Mouse (Mus musculus) lung, embryonic 15.5 days (tissue): Measurements from ENCODE around the gene Cfl1. TPM values are rescaled to one million over a fixed set of nuclear protein-coding genes. Genes with fewer than 3 reads are reported as not detected.

Source experiments
- polyA plus RNA-seq: library from polyadenylated mRNA; unstranded; fragments of >200 nt; fragmentation: Nextera tagmentation; extraction: Ambion mirVana; gene quantifications from 2 replicates; pipeline ENCODE4 v1.2.1, GENCODE M21; 2015

The Cfl1 gene
- polyA plus RNA-seq, 1 experiment from 2014 or later, result 2,855 TPM

Other genes with a start within 250 kb of the Cfl1 start
- 20.6 and 21.4 TPM in 2 replicates for gene Pacs1, start 217.3 kb upstream of the Cfl1 start, polyA plus RNA-seq
- gene Sf3b2, start 195.0 kb upstream of the Cfl1 start, polyA plus RNA-seq, result 320 and 328 TPM in 2 replicates
- gene Gal3st3, start 192.1 kb upstream of the Cfl1 start, polyA plus RNA-seq, result 1.7 and 2.4 TPM in 2 replicates
- gene Catsper1, start 154.7 kb upstream of the Cfl1 start, polyA plus RNA-seq, result not detected in 2 replicates
- 0.60 and 0.69 TPM in 2 replicates for gene Cst6, start 140.9 kb upstream of the Cfl1 start, polyA plus RNA-seq
- 61.5 and 61.8 TPM in 2 replicates for gene Eif1ad, start 123.7 kb upstream of the Cfl1 start, polyA plus RNA-seq
- 466 and 504 TPM in 2 replicates for gene Banf1, start 123.3 kb upstream of the Cfl1 start, polyA plus RNA-seq
- 67.1 and 81.7 TPM in 2 replicates for gene Sart1, start 101.8 kb upstream of the Cfl1 start, polyA plus RNA-seq
- 0.59 and 0.79 TPM in 2 replicates for gene Tsga10ip, start 87.9 kb upstream of the Cfl1 start, polyA plus RNA-seq
- 243 and 268 TPM in 2 replicates for gene Drap1, start 65.5 kb upstream of the Cfl1 start, polyA plus RNA-seq
- gene AI837181, start 65.3 kb upstream of the Cfl1 start, polyA plus RNA-seq, result 56.5 and 58.6 TPM in 2 replicates
- not detected in 2 replicates for gene Fosl1, start 42.9 kb upstream of the Cfl1 start, polyA plus RNA-seq
- 12.1 and 12.4 TPM in 2 replicates for gene Ccdc85b, start 32.6 kb upstream of the Cfl1 start, polyA plus RNA-seq
- gene Fibp, start 29.8 kb upstream of the Cfl1 start, polyA plus RNA-seq, result 101 and 117 TPM in 2 replicates
- gene Ctsw, start 21.9 kb upstream of the Cfl1 start, polyA plus RNA-seq, result 1.9 and 3.3 TPM in 2 replicates
- gene Efemp2, start 16.5 kb upstream of the Cfl1 start, polyA plus RNA-seq, result 198 and 208 TPM in 2 replicates
- gene Mus81, start 2.1 kb upstream of the Cfl1 start, polyA plus RNA-seq, result 40.2 and 43.9 TPM in 2 replicates
- 0.20 TPM in 1 of 2 replicates, not detected in the other for gene 1700020D05Rik, start 13.3 kb downstream of the Cfl1 start, polyA plus RNA-seq
- gene Snx32, start 20.1 kb downstream of the Cfl1 start, polyA plus RNA-seq, result 5.8 and 7.4 TPM in 2 replicates
- gene Ovol1, start 70.2 kb downstream of the Cfl1 start, polyA plus RNA-seq, result 2.1 and 2.2 TPM in 2 replicates
- 5.7 and 5.9 TPM in 2 replicates for gene Ap5b1, start 77.6 kb downstream of the Cfl1 start, polyA plus RNA-seq
- gene Rnaseh2c, start 111.4 kb downstream of the Cfl1 start, polyA plus RNA-seq, result 143 and 153 TPM in 2 replicates
- gene Kat5, start 119.8 kb downstream of the Cfl1 start, polyA plus RNA-seq, result 51.9 and 54.4 TPM in 2 replicates
- gene Rela, start 147.0 kb downstream of the Cfl1 start, polyA plus RNA-seq, result 52.7 and 53.8 TPM in 2 replicates
- 44.7 and 48.0 TPM in 2 replicates for gene Sipa1, start 173.3 kb downstream of the Cfl1 start, polyA plus RNA-seq
- 44.1 and 45.2 TPM in 2 replicates for gene Map3k11, start 198.3 kb downstream of the Cfl1 start, polyA plus RNA-seq
- gene Pcnx3, start 198.5 kb downstream of the Cfl1 start, polyA plus RNA-seq, result 18.2 and 20.9 TPM in 2 replicates
- gene Kcnk7, start 213.9 kb downstream of the Cfl1 start, polyA plus RNA-seq, result 0.69 TPM in 1 of 2 replicates, not detected in the other
- gene Ehbp1l1, start 235.9 kb downstream of the Cfl1 start, polyA plus RNA-seq, result 23.6 and 24.5 TPM in 2 replicates
- 105 and 108 TPM in 2 replicates for gene Fam89b, start 239.2 kb downstream of the Cfl1 start, polyA plus RNA-seq